Mouse (Mus musculus) bone marrow macrophage, adult 2 months (primary cell): ENCODE results near the gene Krtap26-1.

Experiments used
- CTCF ChIP-seq: IDR thresholded peaks from 2 replicates; pipeline ENCODE4 v1.5.1; 2012; ENCODE audit warnings: low read depth, mild to moderate bottlenecking, low read length, moderate library complexity
- POLR2A ChIP-seq: IDR thresholded peaks from 2 replicates; pipeline ENCODE4 v1.6.1; 2012; ENCODE audit warnings: mild to moderate bottlenecking, low read depth, low read length, borderline replicate concordance

- no peak for TF ChIP-seq CTCF
- no peak for TF ChIP-seq POLR2A
Measured at GRCm38 (mm10) chr16:88671571-88671970, 24.0 kb upstream of the Krtap26-1 start, which contains the start of gene Krtap27-1.
